Mouse (Mus musculus) kidney, adult 2 months (tissue): ENCODE results near the gene Itga6.

Experiments used
- CTCF ChIP-seq: fragments of 200-500 bp; conservative IDR thresholded peaks from 2 replicates; pipeline ENCODE4 v1.5.1; 2011; ENCODE audit warnings: low read depth, mild to moderate bottlenecking, control low read depth, low read length, moderate library complexity, mixed read lengths; ENCODE audit not compliant: insufficient read depth, insufficient read length
- POLR2A ChIP-seq: fragments of 200-500 bp; IDR thresholded peaks from one replicate; pipeline ENCODE4 v1.6.1; 2011; ENCODE audit warnings: low read depth, low read length, control low read depth

GRCm38 (mm10) chr2:71802131-71802530 lies 56.7 kb downstream of the Itga6 start:
- TF ChIP-seq CTCF (no peak), POLR2A (no peak)
